Mouse (Mus musculus): ENCODE results near the gene Gm10130. TPM values are rescaled to one million over a fixed set of nuclear protein-coding genes. Genes with fewer than 3 reads are reported as not detected.
"Not testable (repeated sequence)": the region's sequence is repeated elsewhere in the genome, so short reads cannot be mapped to it uniquely, and the experiment has no call there.

Gm10130 gene
- polyA plus RNA-seq, 1 experiment from 2014 or later, result 2.2 TPM

GRCm38 (mm10) chr2:150362878-150363229, 39.4 kb downstream of the Gm10130 start:
- 12% methylated on average over 4 of the region's 4 CpGs for WGBS
- Histone ChIP-seq H3K36me3 (ENCODE audit: insufficient read depth) (no peaks in the 10 kb centered on the region), H3K9ac (peak overlapping the region; percentile 79), H3K4me1 (ENCODE audit: insufficient read depth) (no peaks in the 10 kb centered on the region), H3K27ac (ENCODE audit: low read depth) (peak overlapping the region; percentile 76; the same call in 1 of the 2 replicates), H3K4me2 (peak overlapping the region; percentile 53), H3K4me3 (ENCODE audit: low read depth, low read length) (peak overlapping the region; percentile 56), H3K27me3 (ENCODE audit: insufficient read depth, low read length) (no peaks in the 10 kb centered on the region), H3K9me3 (ENCODE audit: low read depth, low read length) (no peaks in the 10 kb centered on the region)
- TF ChIP-seq CTCF (IDR thresholded peaks at IDR 0.05; ENCODE audit: low read depth), result no peak
- DNase-seq (no peak), ATAC-seq (ENCODE audit: insufficient read depth) (peak; percentile 62; the same call in 1 of the 2 replicates)

GRCm38 (mm10) chr2:150385553-150386106, 62.1 kb downstream of the Gm10130 start:
- ATAC-seq (ENCODE audit: insufficient read depth); H3K4me3 ChIP-seq (ENCODE audit: low read depth, low read length); H3K27me3 ChIP-seq (ENCODE audit: insufficient read depth, low read length); H3K9me3 ChIP-seq (ENCODE audit: low read depth, low read length); H3K4me2 ChIP-seq; DNase-seq; H3K27ac ChIP-seq (ENCODE audit: low read depth); H3K36me3 ChIP-seq (ENCODE audit: insufficient read depth); H3K4me1 ChIP-seq (ENCODE audit: insufficient read depth); H3K9ac ChIP-seq: not testable (repeated sequence)
- 91% methylated on average over 16 of the region's 19 CpGs for WGBS

- DNase-seq (no peak), ATAC-seq (ENCODE audit: insufficient read depth) (no peak)
- Histone ChIP-seq H3K27me3 (ENCODE audit: insufficient read depth, low read length) (no peaks in the 10 kb centered on the region), H3K36me3 (ENCODE audit: insufficient read depth) (no peaks in the 10 kb centered on the region), H3K4me1 (ENCODE audit: insufficient read depth) (no peaks in the 10 kb centered on the region), H3K4me3 (ENCODE audit: low read depth, low read length) (no peak overlapping the region), H3K4me2 (no peak overlapping the region), H3K9ac (no peak overlapping the region), H3K27ac (ENCODE audit: low read depth) (no peak overlapping the region), H3K9me3 (ENCODE audit: low read depth, low read length) (no peaks in the 10 kb centered on the region)
- TF ChIP-seq CTCF (IDR thresholded peaks at IDR 0.05; ENCODE audit: low read depth), result no peak
- WGBS, result 81% methylated on average over 1 of the region's 1 CpGs
These were observed 66.7 kb downstream of the Gm10130 start for GRCm38 (mm10) chr2:150390198-150390597.

- H3K27ac ChIP-seq (ENCODE audit: low read depth); H3K4me2 ChIP-seq; H3K4me3 ChIP-seq (ENCODE audit: low read depth, low read length); H3K27me3 ChIP-seq (ENCODE audit: insufficient read depth, low read length); ATAC-seq (ENCODE audit: insufficient read depth); H3K9me3 ChIP-seq (ENCODE audit: low read depth, low read length); H3K9ac ChIP-seq; DNase-seq; H3K4me1 ChIP-seq (ENCODE audit: insufficient read depth); H3K36me3 ChIP-seq (ENCODE audit: insufficient read depth): not testable (repeated sequence)
- 86% methylated on average over 17 of the region's 17 CpGs for WGBS
These were observed 88.6 kb downstream of the Gm10130 start for GRCm38 (mm10) chr2:150412146-150412545.

Other genes starting within 250 kb of the Gm10130 start
- 9.7 and 10.5 TPM in 2 replicates for gene Zfp120, start 187.0 kb upstream of the Gm10130 start, polyA plus RNA-seq (2014; fragmentation: Nextera tagmentation; extraction: Ambion mirVana)
- not detected in 2 replicates for gene Gm10770, start 144.0 kb upstream of the Gm10130 start, polyA plus RNA-seq (2014; fragmentation: Nextera tagmentation; extraction: Ambion mirVana)
- not detected in 2 replicates for gene Gm14139, start 141.9 kb upstream of the Gm10130 start, polyA plus RNA-seq (2014; fragmentation: Nextera tagmentation; extraction: Ambion mirVana)
- gene Zfp937, start 105.6 kb upstream of the Gm10130 start, polyA plus RNA-seq (2014; fragmentation: Nextera tagmentation; extraction: Ambion mirVana), result 10.0 and 12.4 TPM in 2 replicates
- 3.9 and 4.1 TPM in 2 replicates for gene Gm21994, start 68.1 kb upstream of the Gm10130 start, polyA plus RNA-seq (2014; fragmentation: Nextera tagmentation; extraction: Ambion mirVana)
- not detected in 2 replicates for gene Gm14124, start 66.2 kb upstream of the Gm10130 start, polyA plus RNA-seq (2014; fragmentation: Nextera tagmentation; extraction: Ambion mirVana)
- gene 3300002I08Rik, start 39.1 kb downstream of the Gm10130 start, polyA plus RNA-seq (2014; fragmentation: Nextera tagmentation; extraction: Ambion mirVana), result 7.0 and 8.6 TPM in 2 replicates
- gene Zfp442, start 127.8 kb downstream of the Gm10130 start, polyA plus RNA-seq (2014; fragmentation: Nextera tagmentation; extraction: Ambion mirVana), result 8.0 and 8.7 TPM in 2 replicates
- 0.26 and 0.28 TPM in 2 replicates for gene Zfp345, start 161.4 kb downstream of the Gm10130 start, polyA plus RNA-seq (2014; fragmentation: Nextera tagmentation; extraction: Ambion mirVana)
- gene Cst7, start 246.7 kb downstream of the Gm10130 start, polyA plus RNA-seq (2014; fragmentation: Nextera tagmentation; extraction: Ambion mirVana), result 0.32 and 0.39 TPM in 2 replicates

Data from lung, embryonic 14.5 days (tissue).